Mouse (Mus musculus): ENCODE measurements around the gene Nomo1.

The Nomo1 gene

DNA sequence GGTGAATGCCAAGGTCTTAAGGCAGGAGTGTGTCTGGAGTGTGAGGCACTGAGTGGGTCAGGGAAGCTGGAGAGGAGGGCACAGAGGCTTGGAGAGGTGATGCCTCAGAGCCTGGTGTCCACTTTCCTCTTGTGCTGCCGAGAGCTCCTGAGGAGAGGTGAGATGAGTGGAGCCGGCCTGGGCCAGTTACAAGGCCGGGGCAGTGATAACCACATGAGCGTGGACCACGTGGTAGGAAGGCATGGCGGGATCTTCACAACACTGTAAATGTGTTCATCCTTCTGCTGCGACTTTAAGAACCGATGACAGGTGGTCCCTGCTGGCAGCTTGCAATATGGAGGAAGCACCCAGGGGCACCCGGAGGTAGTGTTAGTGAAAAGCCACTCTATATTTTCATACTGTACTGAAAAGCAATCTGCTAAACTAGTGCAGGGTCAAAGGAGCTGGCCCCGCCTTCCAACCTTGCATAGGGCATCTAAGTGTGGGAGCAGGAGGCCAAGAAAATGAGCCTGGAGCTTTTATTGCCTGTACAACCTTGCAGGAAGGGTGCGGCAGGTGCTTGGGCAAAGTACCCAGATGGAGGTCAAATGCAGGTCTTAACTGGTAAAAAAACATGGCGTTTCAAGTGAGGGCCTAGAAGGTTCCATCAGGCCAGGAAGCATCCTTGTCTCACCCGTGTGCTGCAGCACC lies 14.5 kb downstream of the Nomo1 start:
- DNase-seq (ENCODE audit: low spot score): no peak

DNA sequence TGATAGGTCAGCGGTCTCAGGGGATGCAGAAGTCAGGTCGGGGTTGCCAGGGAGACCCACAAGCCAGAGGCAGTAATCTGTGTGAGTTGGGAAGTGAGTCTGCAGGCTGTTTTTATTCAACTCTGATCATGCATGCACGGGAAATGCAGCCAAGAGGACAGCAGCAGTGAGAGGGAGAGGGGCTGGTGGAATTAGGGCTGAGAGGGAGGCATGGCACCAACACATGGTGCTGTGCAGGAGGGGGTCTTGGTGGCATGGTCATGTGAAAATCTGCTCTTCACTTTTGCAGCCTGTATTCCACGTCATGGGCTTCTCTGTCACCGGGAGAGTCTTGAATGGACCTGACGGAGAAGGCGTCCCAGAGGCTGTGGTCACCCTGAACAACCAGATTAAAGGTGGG lies 16.5 kb downstream of the Nomo1 start:
- no peak for DNase-seq (ENCODE audit: low spot score)

DNA sequence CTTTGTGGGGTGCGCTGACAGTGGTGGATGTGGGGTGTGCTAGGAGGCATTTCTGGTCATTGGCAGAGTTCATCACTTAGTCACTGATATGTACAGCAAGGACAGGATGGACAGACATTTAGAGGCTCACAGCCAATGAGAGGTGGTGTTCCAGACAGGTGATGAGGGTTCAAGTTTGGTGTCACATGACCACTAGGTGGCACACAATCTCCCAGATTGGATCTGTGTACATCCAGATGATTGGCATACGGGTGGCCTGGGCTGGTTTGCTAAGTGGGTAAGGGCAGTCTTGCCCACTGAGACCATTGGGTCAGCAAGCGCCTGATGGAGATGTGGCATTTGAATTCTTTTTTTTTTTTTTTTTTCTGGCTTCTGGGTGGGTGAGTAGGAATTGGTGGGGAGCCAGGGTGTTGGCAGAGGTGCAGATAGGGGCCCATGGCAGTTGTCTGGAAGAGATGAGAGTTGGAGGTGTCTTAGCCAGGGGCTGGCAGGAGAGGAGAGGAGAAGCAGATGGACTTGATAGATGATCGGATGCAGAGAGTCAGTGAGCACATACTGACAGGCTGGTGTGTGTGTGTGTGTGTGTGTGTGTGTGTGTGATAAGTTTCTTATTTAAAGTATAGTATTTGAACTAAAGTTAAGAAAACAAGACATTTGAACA lies 18.8 kb downstream of the Nomo1 start:
- DNase-seq (ENCODE audit: low spot score): peak; percentile 36

DNA sequence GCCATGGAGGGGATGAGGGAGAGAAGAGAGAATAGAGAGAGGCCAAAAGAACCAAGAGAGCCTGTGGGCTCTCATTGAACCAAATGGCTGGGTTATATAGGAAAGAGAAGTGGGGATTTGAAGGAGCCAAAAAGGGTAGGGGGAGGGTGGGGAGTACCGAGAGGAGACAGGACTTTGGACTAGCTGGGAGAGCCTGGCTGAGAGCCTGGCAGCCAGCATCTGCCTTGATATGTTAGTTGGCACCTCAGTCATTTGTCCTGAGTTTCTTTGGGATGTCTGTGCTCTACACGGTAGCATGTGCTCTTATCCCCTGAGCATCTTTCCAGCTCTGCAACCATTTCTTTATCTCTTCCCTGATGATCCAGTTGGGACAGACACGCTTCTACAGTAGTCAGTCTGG lies 20.1 kb downstream of the Nomo1 start:
- DNase-seq (ENCODE audit: low spot score): no peak

DNA sequence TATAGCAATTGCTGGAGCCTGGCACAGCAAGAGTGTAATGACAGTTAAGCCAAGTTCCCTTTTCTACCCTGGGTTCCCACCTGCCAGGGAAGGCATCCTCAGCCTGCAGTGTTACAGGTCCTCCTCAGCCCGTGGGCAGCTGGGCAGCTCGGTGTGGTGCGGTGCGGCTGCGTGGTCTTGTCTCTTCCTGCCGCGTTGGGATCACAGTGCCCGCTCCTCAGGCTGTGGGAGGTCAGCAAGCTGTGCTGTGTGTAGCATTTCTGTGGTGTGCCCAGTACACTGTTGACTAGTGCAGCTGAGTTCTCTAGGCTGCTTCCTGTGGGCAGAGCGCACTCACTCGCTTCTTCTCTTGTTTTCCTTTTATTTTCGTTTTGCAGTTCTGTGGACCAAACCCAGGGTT lies 25.4 kb downstream of the Nomo1 start:
- no peak for DNase-seq (ENCODE audit: low spot score)

DNA sequence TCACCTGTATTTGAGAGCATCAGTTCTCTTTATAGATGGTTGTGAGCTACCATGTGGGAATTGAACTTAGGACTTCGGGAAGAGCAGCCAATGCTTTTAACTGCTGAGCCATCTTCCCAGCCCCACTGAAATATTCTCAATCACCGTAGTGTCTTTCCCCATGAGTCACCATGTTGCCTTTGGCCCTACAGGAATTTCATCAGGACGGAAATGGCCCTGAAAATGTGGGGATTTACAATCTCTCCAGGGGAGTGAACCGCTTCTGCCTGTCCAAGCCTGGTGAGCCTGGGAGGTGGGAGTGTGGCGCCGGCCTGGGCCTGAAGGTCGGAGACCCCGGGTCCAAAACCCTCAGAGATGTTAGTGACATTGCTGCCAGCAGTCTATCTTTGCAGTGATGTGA lies 27.2 kb downstream of the Nomo1 start:
- DNase-seq (ENCODE audit: low spot score): no peak

DNA sequence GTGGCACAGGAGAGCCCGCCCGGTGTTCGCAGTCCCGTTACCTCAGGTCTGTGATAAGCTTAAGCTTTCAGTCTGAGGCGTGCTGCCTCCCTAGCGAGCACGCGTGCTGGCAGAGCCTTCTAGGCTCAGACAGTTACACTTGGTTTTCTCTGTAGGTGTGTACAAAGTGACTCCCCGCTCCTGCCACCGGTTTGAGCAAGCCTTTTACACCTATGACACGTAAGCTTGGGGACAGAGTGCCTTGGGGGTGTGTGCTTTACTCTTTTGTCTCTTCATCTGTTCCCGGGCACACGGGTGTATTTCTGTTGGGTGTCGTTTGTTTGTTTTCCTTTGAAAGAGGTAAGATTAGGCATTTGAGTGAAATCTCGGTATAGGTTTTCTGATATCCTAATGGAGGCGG lies 28.1 kb downstream of the Nomo1 start:
- no peak for DNase-seq (ENCODE audit: low spot score)

DNA sequence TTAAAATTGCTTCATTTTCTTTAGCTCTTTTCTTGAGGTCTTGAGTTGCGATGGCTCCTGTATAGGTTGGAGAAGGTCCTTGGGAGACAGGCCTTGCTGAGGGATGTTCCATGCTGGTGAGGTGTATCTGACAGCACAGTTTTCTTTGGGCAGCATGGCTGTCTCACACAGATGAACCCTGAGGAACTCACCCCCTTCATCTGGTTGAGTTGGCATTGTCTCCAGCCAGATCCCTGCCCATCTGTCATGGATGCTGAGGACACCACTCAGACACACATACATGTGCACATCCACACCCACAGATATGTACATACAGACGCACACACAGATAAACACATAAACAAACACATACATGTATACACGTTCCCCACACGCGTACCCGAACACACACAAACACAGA lies 29.8 kb downstream of the Nomo1 start:
- no peak for DNase-seq (ENCODE audit: low spot score)

DNA sequence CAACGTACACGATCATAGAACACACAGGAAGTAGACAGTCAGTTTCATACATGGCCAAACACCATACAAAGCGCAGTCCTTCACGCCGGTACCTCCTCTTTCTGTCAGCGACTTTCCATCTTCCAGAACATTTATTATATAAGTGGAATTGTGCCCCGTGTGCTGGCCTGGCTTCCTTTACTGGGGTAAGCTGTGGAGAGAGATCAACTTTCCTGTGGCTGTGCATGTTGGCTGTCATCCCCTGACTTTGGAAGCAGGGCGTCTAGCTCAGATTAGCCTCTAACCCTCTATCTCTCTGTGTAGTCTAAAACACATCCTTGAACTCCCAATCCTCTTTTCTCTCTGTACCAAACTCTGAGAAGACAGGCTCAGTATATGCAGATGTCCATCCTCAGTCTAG lies 35.3 kb downstream of the Nomo1 start:
- DNase-seq (ENCODE audit: low spot score): no peak

DNA sequence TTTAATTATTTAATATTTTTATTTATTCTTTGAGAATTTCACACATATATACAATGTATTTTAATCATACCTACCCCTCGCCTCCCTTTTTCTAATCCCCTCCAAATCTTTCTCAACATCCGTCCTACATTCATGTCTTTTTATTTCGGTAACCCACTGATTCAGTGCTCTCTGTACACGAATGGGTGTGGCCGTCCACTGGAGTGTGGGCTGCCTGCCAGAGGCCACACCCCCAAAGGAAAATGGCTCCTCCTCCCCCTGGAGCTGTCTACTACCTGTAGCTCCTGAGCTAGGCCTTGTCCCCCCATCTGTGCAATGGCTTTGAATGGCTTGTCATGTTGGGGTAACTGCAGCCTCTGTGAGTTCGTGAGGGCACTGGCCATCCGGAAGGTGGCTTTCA lies 43.3 kb downstream of the Nomo1 start:
- no peak for DNase-seq (ENCODE audit: low spot score)

DNA sequence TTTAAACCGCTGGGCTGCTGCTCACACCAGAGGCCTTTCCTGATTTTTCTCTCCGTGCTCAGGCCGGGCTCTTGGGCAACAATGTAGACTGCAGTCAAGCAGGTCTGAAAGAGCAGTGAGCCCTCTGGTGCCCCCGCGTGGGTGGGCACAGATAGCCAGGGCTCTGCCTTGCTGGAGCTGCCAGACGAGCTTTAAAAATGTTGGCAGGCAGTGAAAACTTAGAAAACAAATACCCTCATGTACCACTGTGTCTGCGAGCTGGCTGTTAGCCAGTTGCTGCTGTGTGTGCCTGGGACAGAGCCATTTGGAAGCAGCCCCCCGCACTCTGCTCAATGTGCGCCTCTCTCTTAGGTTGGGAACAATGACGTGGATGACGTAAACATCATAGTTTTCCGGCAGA lies 44.2 kb downstream of the Nomo1 start:
- no peak for DNase-seq (ENCODE audit: low spot score)

DNA sequence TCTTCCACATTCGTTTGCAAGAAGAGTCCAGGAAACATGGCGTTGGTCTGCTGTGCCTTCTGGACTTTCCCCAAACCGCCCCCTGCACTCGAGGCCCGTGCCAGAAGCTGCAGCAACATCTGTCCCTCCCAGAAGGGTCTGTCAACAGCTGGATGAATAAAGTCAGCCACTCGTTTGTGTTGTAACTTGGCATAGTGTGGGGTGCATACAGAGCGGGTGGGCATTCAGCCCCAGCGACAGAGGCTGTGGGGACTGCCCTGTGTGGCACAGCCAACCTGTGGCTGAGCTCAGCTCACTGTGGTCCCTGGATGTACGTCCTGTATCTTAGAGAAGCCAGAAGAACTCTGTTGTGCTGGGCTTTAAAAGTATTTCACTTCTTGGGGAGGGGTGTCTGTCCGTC lies 50.5 kb downstream of the Nomo1 start:
- no peak for DNase-seq (ENCODE audit: low spot score)

DNA sequence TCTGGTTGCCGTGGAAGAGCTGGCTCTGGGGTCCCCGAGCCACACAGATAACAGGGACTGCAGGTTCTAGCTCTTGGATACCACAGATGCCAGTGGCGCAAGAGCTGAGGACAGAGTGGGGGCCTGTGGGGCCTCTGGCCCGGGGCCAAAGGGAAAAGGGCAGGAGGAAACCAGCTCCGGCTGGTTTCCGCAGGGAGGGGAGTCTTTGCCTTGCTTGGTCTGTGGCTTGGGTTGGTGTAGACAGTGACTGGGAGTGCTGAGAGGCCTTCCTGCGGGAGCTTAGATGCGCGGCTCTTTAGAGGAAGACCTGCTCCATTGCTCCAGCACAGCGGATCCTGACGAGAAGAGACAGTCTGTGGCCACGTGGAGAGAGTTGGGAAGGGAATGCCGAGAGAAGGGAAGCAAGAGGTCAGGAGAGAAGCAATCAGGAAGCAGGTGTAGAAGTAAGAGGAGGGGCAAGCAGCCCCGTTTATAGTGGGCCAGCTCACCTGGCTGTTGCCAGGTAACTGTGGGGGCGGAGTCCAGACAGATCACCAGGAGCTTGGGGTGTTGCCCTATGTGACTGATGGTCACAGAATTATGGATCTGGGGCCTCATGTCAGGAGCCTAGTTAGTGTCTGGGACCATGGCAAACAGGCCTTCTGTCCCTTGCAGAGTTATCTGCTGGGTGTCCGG lies 51.5 kb downstream of the Nomo1 start:
- no peak for DNase-seq (ENCODE audit: low spot score)

DNA sequence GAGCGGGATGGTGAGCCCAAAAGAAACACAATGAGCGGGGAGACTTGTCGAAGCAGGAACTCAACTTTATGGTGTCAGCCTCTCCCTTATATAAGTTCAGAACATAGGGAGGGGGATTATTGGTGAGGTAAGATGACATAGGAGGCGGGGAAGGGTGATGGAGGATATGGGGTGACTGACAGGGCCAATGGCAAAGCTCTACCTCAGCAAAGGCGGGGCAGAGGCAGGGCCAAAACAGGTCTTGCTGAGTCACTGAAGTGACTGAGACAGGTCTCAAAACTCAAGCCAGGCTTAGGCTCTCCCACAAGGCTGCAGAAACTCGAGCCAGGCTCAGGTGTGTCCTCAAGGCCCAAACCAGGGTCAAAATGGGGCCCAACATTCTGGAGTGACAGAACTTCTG lies 52.9 kb downstream of the Nomo1 start:
- DNase-seq (ENCODE audit: low spot score): no peak

DNA sequence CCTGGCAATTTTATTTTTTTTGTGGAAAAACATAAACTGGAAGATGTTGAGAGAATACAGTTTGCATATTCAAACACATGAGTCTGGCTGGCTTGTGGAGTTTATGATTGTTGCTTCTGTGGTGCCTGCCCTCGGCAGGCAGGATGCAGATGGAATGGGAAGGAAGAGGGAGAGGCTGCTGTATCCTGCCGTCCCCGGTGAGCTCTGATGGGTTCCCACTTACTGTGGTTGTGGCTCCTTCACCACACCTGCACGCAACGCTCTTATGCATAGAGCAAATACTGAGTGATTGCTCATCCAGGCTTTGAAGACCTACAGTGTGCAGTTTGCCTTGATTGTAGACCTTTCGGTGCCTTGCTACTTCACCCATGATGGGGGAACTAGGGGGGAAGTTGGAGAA lies 54.7 kb downstream of the Nomo1 start:
- no peak for DNase-seq (ENCODE audit: low spot score)

DNA sequence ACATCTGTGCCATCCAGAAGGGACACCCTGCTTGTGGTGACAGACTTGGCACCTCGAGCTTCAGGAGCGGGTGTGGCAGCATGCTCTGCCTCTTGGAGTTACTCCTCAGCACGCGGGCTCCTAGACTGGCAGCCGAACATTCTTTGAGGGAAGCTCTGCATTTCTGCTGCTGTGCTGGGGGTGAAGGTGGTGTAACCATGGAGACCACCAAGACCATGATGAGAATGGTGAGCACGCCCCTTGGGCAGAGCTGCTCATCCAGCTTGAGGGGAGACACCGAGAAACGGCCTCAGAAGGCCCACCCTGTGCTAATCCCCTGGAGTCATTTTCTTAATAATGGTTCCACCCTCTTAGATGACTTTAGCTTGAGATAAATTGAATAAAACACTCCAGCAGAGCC lies 59.3 kb downstream of the Nomo1 start:
- peak; percentile 9 for DNase-seq (ENCODE audit: low spot score)

DNA sequence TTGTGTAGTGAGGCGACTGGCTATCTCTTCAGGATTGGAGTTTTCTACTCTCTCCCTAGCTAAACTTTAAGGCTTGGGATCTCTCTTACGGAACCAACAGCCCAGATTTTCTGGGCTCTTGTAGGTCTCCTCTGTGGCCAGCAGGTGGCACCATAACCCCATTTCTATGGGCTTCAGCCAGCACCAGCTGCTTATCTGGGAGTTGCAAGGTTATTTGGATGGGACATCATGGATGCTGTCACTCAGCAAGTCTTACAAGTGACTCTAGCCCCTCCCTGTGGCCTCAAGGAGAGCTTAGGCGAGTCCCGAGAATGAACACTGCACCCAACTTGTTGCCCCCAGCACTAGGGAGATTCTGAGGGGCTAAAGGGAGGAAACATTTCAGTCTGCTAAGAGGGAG lies 62.6 kb downstream of the Nomo1 start:
- peak; percentile 89 for DNase-seq (ENCODE audit: low spot score)

DNA sequence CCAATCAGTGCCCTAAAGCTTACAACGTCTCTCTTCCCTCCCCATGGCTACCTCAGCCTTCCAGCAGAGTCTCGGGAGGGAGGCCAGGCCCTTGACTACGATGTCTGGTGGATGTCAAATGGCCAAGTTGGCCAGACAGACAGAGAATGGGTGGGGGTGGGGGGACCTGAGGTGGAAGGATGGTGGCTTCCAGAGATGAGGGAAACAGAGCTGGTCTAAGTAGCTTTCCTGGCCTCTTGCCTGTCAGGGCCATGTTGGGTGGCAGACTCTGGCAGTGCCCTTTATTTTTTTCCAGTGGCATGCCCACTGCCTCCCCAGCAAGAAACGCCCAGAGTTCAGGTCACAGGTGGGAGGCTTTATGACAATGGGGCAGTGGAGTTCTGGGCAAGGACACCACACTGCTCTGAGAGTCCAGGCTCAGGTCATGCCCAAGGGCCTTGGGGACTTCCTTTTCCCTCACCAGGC lies 63.9 kb downstream of the Nomo1 start:
- no peak for DNase-seq (ENCODE audit: low spot score)

DNA sequence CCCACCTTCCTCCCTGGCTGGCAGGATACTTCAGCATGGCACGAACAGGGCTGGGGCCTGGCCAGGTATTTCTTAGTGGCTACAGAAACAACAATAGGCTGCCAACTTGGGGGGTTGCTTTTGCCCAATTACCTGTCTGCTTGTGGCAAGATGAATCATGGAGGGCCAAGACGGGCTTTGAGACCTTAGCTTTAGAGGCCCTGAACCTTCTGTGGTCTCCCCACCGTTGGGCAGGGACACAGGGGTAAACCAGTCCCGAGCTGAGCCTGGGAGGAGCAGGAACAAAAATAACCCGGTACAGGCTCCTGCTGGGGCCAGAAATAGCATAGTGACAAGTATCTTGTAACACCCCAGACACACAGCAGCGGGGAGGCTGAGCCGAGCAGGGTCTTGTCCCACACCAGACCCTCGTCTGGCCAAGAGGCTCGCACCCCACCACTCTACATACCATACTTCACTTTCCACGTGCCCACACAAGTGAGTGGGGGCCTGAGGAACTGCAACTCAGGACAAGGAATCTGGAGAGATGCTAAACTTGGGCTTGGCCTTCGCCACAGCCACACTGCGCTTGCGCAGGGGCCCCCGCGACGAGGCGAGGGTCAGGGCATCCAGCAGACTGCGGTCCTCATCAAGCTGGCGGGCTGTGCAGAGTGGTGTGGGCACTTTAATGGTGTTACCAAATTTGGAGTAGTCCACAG lies 64.9 kb downstream of the Nomo1 start:
- DNase-seq (ENCODE audit: low spot score): no peak

DNA sequence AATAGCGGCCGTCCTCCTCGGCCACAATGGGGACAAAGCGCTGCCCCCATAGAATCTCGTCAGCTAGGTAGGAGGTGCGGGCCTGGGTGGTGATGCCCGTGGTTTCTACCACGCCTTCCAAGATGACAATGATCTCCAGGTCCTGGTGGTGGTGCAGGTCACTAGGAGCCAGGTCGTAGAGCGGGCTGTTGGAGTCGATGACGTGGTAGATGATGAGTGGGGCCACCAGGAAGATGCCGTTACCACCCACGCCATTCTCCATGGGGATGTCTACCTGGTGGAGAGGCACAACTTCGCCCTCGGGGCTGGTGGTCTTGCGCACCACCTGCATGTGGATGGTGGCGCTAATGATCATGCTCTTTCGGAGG lies 65.4 kb downstream of the Nomo1 start:
- no peak for DNase-seq (ENCODE audit: low spot score)

DNA sequence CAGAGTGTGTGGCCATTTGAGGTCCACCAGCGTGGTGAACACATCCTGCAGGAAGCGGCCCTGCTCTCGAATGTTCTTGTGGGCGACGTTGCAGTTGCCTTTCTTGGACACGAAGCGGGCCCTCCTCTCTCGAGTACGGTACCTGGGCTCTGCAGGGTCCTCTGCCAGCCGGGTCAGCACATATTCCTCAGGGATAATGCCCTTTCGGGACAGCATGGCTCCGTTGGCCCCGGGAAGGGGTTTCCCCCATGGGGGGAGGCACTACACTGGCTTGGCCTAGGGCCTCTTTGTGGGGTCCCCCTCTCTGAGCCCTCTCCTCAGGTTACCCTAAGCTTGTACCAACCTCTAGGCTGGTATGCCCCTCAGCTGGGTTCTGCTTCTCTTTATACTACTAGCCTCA lies 66.2 kb downstream of the Nomo1 start:
- no peak for DNase-seq (ENCODE audit: low spot score)

DNA sequence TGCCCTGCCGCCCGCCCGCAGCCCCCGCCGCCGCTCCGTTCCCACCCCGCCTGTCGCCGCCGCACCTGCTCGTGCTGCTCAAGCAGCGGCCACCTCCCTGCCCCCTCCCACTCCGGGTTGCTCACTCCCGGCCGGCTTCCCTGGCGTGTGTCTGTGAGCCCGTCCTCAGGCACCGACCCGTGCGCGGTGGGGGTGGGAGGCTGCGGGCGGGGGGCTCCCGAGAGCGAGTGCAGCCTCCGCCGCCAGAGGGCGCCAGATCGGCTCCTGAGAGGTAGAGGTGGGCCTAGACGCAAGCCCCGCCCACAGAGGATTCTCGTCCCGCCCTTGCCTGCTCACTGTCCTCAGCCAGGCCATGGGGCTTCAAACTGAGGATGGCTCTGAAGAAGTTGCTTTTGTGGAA lies 67.1 kb downstream of the Nomo1 start, which contains the start of gene Kcnj11:
Kcnj11 (minus strand) TSS at position 202 of the 400 bp plus-strand sequence.
- peak; percentile 93 for DNase-seq (ENCODE audit: low spot score)

DNA sequence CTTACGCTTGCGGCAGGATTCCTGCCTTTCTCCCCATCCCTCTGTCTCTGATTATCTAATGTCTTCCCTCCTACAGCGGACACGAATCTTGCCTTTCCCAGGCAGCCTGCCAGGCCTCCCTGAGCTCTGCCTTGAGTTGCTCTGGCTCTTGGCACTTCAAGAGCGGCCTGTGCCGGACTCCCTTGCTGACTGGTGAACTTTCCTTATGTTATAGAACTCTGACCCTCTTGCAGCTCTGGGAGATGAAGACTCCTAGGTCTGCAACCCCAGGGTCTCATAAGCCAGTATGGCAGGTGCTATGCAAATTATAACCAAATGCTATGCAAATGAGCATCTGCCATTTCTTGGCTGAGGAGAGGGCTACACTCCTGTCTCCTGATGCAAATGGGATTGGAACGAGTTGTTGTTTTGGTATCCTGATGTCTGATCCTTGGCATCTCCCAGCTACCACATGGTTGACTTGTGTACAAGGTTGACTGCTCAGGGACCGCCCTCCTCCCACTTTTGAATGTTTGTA lies 69.6 kb downstream of the Nomo1 start:
- DNase-seq (ENCODE audit: low spot score): no peak

Data from embryo, embryonic 10.5 days (tissue).